Mouse (Mus musculus): ENCODE results near the gene Cfap52.

The Cfap52 gene

DNA sequence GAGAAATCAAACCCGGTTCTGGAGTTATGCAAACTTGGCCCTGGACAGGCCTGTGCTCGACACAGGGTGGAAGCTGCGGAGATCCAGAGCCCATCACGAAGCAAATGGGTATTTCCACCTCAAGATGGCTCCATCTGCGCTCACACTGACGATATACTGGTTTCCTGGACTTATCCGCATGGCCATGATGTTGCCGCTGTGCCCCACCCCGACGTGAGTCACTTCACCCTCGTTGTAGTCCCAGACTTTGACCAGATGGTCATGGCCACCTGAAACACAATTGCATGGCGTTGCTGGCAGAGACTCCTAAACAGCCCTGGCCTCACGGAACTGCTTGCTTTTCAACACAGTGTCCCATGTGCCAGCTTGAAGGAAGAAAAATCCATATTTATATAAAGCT lies 40.5 kb downstream of the Cfap52 start:
- DNase-seq = no peak

- DNase-seq = no peak
Observed at GRCm38 (mm10) chr11:67923720-67924119, 41.7 kb downstream of the Cfap52 start.

- DNase-seq = peak; percentile 6 to 7
Observed at GRCm38 (mm10) chr11:67922755-67923125, 42.7 kb downstream of the Cfap52 start.

GRCm38 (mm10) chr11:67921827-67922754 lies 43.4 kb downstream of the Cfap52 start, which contains the start of gene Usp43:
TSS of gene Usp43 (minus strand) at chr11:67922153.
- peak; percentile 6 to 16 for DNase-seq

- peak in 1 of 2 experiments; percentile 11 for DNase-seq
Observed at GRCm38 (mm10) chr11:67921091-67921826, 44.2 kb downstream of the Cfap52 start.

- DNase-seq = no peak
Observed at GRCm38 (mm10) chr11:67920226-67920960, 45.1 kb downstream of the Cfap52 start.

DNA sequence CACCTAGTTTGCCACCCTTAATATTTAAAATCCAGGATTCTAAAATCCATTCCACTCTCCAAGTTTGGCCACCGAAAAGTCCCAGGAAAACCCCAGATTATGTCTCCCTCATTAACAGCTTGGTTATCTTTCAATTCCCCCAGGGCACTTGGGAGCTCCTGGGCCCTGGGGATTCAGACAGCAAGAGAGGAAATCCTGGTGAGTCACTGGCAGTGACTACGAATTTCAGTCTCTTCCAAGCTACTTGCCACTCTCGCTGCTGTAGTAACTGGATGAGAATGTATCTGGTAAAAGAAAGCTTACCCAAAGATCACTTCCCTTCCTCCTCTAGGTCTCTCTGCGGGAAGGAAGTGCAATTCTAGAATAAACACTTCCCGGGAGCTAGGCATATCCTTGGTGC lies 45.9 kb downstream of the Cfap52 start:
- DNase-seq = no peak

DNA sequence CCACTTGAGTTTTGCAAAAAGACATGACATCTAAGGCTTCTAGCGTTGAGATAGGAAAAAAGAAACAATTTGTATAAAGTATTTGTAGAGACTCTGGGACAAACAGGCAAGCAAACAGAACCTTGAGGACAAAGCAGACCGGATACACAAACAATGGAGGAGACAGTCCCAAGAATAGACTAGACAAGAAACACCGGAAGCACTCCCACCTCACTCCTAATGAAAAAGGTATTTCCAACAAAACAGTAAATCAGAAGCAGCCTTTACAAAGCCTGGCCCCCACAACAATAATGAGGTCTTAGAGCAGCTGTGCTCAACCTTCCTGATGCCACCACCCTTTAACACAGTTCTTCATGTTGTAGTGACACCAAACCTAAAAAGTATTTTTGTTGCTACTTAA lies 48.3 kb downstream of the Cfap52 start:
- no peak for DNase-seq

DNA sequence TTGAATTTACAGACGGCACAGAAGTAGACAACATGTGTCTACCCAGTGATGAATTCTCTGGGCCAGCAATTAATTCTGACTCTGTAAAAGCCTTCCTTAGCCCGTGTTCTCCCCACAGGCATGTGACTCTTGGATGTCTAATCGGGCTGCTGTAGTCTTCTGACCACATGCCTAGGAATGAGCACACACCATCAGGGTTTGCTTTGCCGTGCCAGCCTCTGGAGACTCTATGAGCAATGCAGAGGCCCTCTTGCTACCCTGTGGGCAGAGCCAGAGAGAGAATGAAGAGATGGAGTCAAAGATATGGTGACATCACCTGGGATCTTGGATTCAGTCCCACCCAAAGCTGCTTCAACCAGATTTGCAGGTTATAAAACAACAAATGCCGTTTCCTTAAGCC lies 54.4 kb downstream of the Cfap52 start:
- DNase-seq = no peak

DNA sequence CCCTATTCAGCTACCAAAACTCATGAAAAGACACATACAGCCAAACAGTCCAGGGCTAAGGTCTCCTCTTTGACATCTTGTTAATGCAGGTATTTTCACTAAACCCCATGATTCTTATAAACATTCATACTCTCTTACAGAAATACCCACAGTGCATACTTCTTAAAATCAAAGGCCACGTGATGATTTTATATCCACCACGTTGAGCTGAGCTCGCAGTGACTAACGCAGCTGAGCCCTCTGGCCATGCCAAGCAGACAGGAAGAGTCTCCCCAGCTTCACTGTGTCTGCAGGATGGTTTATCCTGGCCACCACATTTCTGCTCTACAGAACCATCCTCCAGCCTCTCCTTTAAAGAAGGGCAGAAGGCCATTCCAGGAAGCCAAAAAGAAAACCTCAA lies 61.7 kb downstream of the Cfap52 start:
- DNase-seq = no peak

DNA sequence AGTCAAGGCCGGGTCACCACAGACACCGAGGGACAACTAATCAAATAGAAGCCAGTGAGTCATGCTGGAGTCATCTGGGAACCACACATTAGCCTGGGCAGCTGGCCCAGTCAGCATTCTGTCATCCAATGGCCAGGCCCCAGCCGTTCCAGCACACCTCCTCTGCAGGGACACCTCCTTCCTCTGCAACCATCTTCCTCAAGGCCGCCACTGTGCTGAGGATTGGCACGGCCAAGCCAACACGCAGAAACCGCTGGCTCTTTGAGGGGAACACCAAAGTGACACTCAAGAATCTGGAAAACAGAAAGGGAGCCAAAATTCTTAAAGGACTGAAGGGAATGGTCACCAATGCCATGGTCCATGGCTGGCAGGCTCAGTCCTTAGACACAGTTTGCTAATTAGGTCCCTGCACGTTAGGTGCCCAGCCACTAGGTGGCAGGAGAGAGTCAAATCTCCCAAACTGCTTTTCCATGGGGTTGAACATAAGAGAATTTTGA lies 68.3 kb downstream of the Cfap52 start:
- peak; percentile 54 to 57 for DNase-seq

GRCm38 (mm10) chr11:67895641-67896040 lies 69.8 kb downstream of the Cfap52 start:
- no peak for DNase-seq

GRCm38 (mm10) chr11:67888521-67888920 lies 76.9 kb downstream of the Cfap52 start:
- no peak for DNase-seq

DNA sequence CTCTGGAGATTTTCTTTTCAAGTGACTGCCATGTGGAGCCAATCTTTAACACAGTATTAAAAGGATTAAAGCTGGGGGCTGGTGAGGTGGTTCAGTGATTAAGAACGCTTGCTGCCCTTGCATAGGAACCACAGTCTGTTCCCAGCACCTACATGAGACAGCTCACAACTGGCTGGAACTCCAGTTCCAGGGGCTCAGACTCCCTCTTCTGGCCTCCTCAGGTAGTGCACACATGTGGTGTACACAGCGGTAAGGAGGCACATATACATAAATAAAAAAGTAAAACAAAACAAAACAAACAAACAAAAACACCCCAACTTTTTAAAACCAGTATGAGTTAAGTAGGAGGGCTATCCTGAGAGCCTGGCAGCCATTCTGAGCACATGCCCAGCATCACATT lies 79.5 kb downstream of the Cfap52 start:
- DNase-seq = no peak
